Mouse (Mus musculus) kidney, embryonic 16.5 days (tissue): Measurements from ENCODE around the gene Nfyb. TPM values are rescaled to one million over a fixed set of nuclear protein-coding genes. Genes with fewer than 3 reads are reported as not detected.

Experiments
- ATAC-seq: fragments of 200-750 bp; cut with Nextera tagmentation; 2 replicates; pipeline ENCODE4 v1.8.0; 2017; ENCODE audit warnings: moderate TSS enrichment; ENCODE audit not compliant: low FRiP score, low TSS enrichment
- H3K27ac ChIP-seq: fragments of 300-500 bp; sonication (generic); 2 replicates; pipeline ENCODE4 v1.5.1; 2014; ENCODE audit warnings: low read length
- H3K27me3 ChIP-seq: fragments of 300-500 bp; sonication (generic); 2 replicates; pipeline ENCODE4 v1.6.1; 2014; ENCODE audit warnings: low read length, control low read depth, mixed read lengths; ENCODE audit not compliant: insufficient read depth
- H3K36me3 ChIP-seq: fragments of 300-500 bp; sonication (generic); 2 replicates; pipeline ENCODE4 v1.6.1; 2014; ENCODE audit warnings: low read length, control low read depth, mixed read lengths; ENCODE audit not compliant: insufficient read depth
- H3K4me1 ChIP-seq: fragments of 300-500 bp; sonication (generic); 2 replicates; pipeline ENCODE4 v1.6.1; 2014; ENCODE audit warnings: low read length, control low read depth, mixed read lengths; ENCODE audit not compliant: insufficient read depth
- H3K4me2 ChIP-seq: fragments of 300-500 bp; sonication (generic); replicated peaks from 2 replicates; pipeline ENCODE4 v1.6.1; 2014; ENCODE audit warnings: low read depth, low read length
- H3K4me3 ChIP-seq: fragments of 300-500 bp; sonication (generic); 2 replicates; pipeline ENCODE4 v1.5.1; 2014; ENCODE audit warnings: mild to moderate bottlenecking, low read length
- H3K9ac ChIP-seq: fragments of 300-500 bp; sonication (generic); replicated peaks from 2 replicates; pipeline ENCODE4 v1.6.1; 2014; ENCODE audit warnings: low read length
- H3K9me3 ChIP-seq: fragments of 300-500 bp; sonication (generic); 2 replicates; pipeline ENCODE4 v1.6.1; 2016; ENCODE audit warnings: low read length, control low read depth
- WGBS: fragments of 180-500 bp; shearing (Covaris S2); extraction: QIAGEN DNeasy Blood & Tissue Kit; methylation state at CpG from one replicate; pipeline ENCODE4 v1.1.7; 2014; 5-methylcytosine and 5-hydroxymethylcytosine counted together
- polyA plus RNA-seq: library from polyadenylated mRNA; unstranded; fragments of >200 nt; fragmentation: Nextera tagmentation; extraction: Ambion mirVana; gene quantifications from 2 replicates; pipeline ENCODE4 v1.2.1, GENCODE M21; 2015

The Nfyb gene
- polyA plus RNA-seq, 1 experiment from 2014 or later: 48.3 TPM

- H3K9me3 ChIP-seq: no peaks in the 10 kb centered on the region
- H3K36me3 ChIP-seq: no peaks in the 10 kb centered on the region
- H3K27ac ChIP-seq: 0 out of 2 replicates have a peak overlapping the region, but pooled peaks have one; percentile 5
- H3K4me1 ChIP-seq: peaks cover 19% of the 10 kb centered on the region
- H3K4me2 ChIP-seq: no peak overlapping the region
- no peak overlapping the region for H3K9ac ChIP-seq
- H3K27me3 ChIP-seq: no peaks in the 10 kb centered on the region
- H3K4me3 ChIP-seq: no peak overlapping the region
- no peak for ATAC-seq
- WGBS: 45% methylated on average over 11 of the region's 11 CpGs
These were observed 34.5 kb upstream of the Nfyb start for GRCm38 (mm10) chr10:82798312-82798933.

GRCm38 (mm10) chr10:82797119-82797491 lies 33.2 kb upstream of the Nfyb start:
- WGBS: 81% methylated on average over 4 of the region's 4 CpGs
- Histone ChIP-seq H3K36me3 (no peaks in the 10 kb centered on the region), H3K27ac (no peak overlapping the region), H3K27me3 (no peaks in the 10 kb centered on the region), H3K4me2 (no peak overlapping the region), H3K9me3 (no peaks in the 10 kb centered on the region), H3K4me1 (peaks cover 19% of the 10 kb centered on the region), H3K9ac (no peak overlapping the region), H3K4me3 (no peak overlapping the region)
- ATAC-seq: no peak

DNA sequence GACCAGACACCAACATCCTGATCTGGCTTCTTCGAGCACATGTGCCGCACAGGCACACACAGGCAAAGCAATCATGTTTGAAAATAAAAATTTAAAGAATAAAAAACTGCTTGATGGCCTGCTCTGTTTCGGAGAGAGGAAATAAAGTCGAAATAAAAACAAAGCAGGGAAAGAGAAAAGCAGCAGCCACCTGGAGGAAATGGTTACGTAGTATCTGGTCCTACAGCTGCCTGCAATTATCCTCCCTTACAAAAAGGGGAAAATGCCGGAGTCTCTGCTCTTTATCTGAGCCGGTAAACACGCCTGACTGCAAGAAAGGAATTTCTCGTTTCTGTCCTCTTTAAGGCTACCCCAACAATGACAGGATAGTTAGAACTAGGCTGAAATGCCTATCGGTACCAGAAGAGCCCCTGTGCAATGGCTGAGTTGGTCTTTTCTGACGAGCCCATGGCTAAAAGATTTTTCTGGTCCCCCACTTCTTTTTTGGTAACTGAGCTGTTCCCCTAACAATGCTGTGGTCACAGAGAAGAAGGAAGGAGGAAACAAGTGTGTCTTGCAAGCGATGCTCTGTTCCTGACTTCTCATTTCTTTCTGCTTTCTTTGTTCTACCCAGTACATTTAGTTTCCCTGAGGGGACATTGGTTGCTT lies 32.7 kb upstream of the Nfyb start:
- H3K9ac ChIP-seq: no peak overlapping the region

GRCm38 (mm10) chr10:82795767-82796166 lies 31.8 kb upstream of the Nfyb start:
- Histone ChIP-seq H3K36me3 (no peaks in the 10 kb centered on the region), H3K4me1 (peaks cover 19% of the 10 kb centered on the region), H3K4me2 (peak overlapping the region; percentile 47), H3K27me3 (no peaks in the 10 kb centered on the region), H3K9ac (no peak overlapping the region), H3K4me3 (no peak overlapping the region), H3K27ac (no peak overlapping the region), H3K9me3 (no peaks in the 10 kb centered on the region)
- ATAC-seq: no peak
- 46% methylated on average over 8 of the region's 8 CpGs for WGBS

More for the DNA sequence above, 32.7 kb upstream of the Nfyb start:
- Histone ChIP-seq H3K4me1 (peaks cover 19% of the 10 kb centered on the region), H3K27me3 (no peaks in the 10 kb centered on the region), H3K9me3 (no peaks in the 10 kb centered on the region), H3K36me3 (no peaks in the 10 kb centered on the region), H3K4me3 (no peak overlapping the region), H3K4me2 (no peak overlapping the region), H3K27ac (0 out of 2 replicates have a peak overlapping the region, but pooled peaks have one; percentile 10)
- 36% methylated on average over 12 of the region's 12 CpGs for WGBS
- no peak for ATAC-seq

- H3K36me3 ChIP-seq: no peaks in the 10 kb centered on the region
- H3K9me3 ChIP-seq: no peaks in the 10 kb centered on the region
- H3K27me3 ChIP-seq: no peaks in the 10 kb centered on the region
- H3K4me2 ChIP-seq: peak overlapping the region; percentile 47
- H3K4me1 ChIP-seq: peaks cover 19% of the 10 kb centered on the region
- 0 out of 2 replicates have a peak overlapping the region, but pooled peaks have one; percentile 1 for H3K4me3 ChIP-seq
- H3K27ac ChIP-seq: 0 out of 2 replicates have a peak overlapping the region, but pooled peaks have one; percentile 32
- peak; percentile 79 for ATAC-seq
- peak overlapping the region; percentile 28 for H3K9ac ChIP-seq
- WGBS: 28% methylated on average over 15 of the region's 15 CpGs
These were observed 31.3 kb upstream of the Nfyb start for GRCm38 (mm10) chr10:82795071-82795731.

GRCm38 (mm10) chr10:82792311-82792710 lies 28.4 kb upstream of the Nfyb start:
- WGBS: 47% methylated on average over 2 of the region's 2 CpGs
- H3K27ac ChIP-seq: no peak overlapping the region
- no peak overlapping the region for H3K4me3 ChIP-seq
- no peak overlapping the region for H3K9ac ChIP-seq
- H3K4me1 ChIP-seq: peaks cover 19% of the 10 kb centered on the region
- H3K27me3 ChIP-seq: no peaks in the 10 kb centered on the region
- ATAC-seq: no peak
- no peaks in the 10 kb centered on the region for H3K36me3 ChIP-seq
- no peak overlapping the region for H3K4me2 ChIP-seq
- no peaks in the 10 kb centered on the region for H3K9me3 ChIP-seq

- no peak for ATAC-seq
- Histone ChIP-seq H3K9ac (no peak overlapping the region), H3K27me3 (no peaks in the 10 kb centered on the region), H3K9me3 (no peaks in the 10 kb centered on the region), H3K4me2 (no peak overlapping the region), H3K4me3 (no peak overlapping the region), H3K36me3 (no peaks in the 10 kb centered on the region), H3K27ac (no peak overlapping the region), H3K4me1 (peaks cover 18% of the 10 kb centered on the region)
- 94% methylated on average over 3 of the region's 3 CpGs for WGBS
These were observed 27.8 kb upstream of the Nfyb start for GRCm38 (mm10) chr10:82791713-82792112.

GRCm38 (mm10) chr10:82790504-82790903 lies 26.6 kb upstream of the Nfyb start:
- peaks cover 7% of the 10 kb centered on the region for H3K4me1 ChIP-seq
- H3K36me3 ChIP-seq: no peaks in the 10 kb centered on the region
- no peak overlapping the region for H3K4me3 ChIP-seq
- H3K4me2 ChIP-seq: no peak overlapping the region
- H3K27ac ChIP-seq: no peak overlapping the region
- H3K9ac ChIP-seq: no peak overlapping the region
- H3K9me3 ChIP-seq: no peaks in the 10 kb centered on the region
- H3K27me3 ChIP-seq: no peaks in the 10 kb centered on the region
- no peak for ATAC-seq
- 91% methylated on average over 5 of the region's 5 CpGs for WGBS

DNA sequence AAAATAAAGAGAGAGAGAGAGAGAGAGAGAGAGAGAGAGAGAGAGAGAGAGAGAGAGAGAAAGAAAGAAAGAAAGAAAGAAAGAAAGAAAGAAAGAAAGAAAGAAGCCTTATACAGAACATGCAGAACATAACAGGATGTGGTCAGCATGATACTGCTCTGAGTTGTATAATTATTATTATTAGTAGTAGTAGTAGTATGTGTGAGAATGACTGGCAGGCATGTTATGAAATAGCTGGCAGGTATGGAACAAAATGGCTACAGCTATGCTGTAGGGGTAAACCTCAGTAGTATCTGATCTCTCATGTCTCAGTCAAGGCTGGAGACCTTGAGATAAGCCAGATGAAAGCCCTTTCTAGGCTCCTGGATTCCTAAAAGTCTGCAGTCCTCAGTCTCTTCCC lies 25.2 kb upstream of the Nfyb start:
- no peak overlapping the region for H3K27ac ChIP-seq
- no peaks in the 10 kb centered on the region for H3K9me3 ChIP-seq
- no peaks in the 10 kb centered on the region for H3K27me3 ChIP-seq
- no peak for ATAC-seq
- no peak overlapping the region for H3K4me2 ChIP-seq
- no peak overlapping the region for H3K4me3 ChIP-seq
- no peak overlapping the region for H3K9ac ChIP-seq
- no peaks in the 10 kb centered on the region for H3K4me1 ChIP-seq
- no peaks in the 10 kb centered on the region for H3K36me3 ChIP-seq

DNA sequence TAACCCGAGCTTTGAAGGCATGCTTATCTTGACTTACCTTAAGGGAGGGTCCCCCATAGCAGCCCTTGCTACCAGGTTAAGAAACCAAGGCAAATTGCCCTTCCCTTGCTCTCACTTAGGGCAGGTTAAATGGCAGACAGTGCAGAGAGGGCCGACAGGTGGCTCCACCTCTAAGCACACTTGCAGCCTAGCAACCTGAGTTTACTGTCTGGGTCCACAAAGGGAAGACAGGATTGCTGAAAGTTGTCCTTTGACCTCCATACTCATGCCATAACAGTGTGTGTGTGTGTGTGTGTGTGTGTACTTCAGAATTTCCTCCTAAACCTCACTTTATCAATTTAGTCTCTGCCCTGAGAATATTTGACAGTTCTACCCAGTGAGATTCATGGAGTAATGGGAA lies 18.5 kb upstream of the Nfyb start:
- Histone ChIP-seq H3K4me1 (peaks cover 4% of the 10 kb centered on the region; the same call in 1 of the 2 replicates), H3K4me2 (no peak overlapping the region), H3K9me3 (no peaks in the 10 kb centered on the region), H3K4me3 (no peak overlapping the region), H3K27me3 (no peaks in the 10 kb centered on the region), H3K27ac (no peak overlapping the region), H3K36me3 (no peaks in the 10 kb centered on the region), H3K9ac (no peak overlapping the region)
- ATAC-seq: no peak
- 30% methylated on average over 2 of the region's 2 CpGs for WGBS
